Mouse (Mus musculus) G1E-ER4 (cell line): ENCODE results near the gene Txnl4b. TPM values are rescaled to one million over a fixed set of nuclear protein-coding genes. Genes with fewer than 3 reads are reported as not detected.

Experiments
- GATA1 ChIP-seq: IDR thresholded peaks from one replicate; pipeline ENCODE4 v1.8.0; 2012; ENCODE audit warnings: low read length, inconsistent platforms
- polyA plus RNA-seq: library from polyadenylated mRNA; stranded (reverse); fragments of >175 nt; gene quantifications from 2 replicates; pipeline ENCODE4 v1.2.3, GENCODE M21; 2012

Txnl4b gene
- polyA plus RNA-seq, 1 experiment: 8.8 TPM

DNA sequence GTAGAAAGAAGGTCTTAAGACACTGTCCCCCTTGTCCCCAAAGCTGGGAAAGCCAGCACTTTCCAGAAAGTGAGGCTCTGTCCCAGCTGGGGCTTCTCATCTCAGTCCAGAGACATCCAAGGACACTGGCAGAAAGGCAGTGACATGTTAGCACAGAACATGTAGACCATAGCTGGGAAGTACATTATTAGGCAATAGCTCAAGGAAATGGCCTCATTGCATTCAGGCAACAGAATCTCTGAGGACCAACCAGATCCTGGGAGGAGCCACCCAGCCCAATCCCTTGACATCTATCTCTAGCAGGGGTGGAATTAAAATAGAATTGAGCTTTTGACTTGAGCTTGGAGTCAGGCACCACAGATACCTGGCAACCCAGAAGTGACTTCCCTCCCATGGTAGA is 20.0 kb downstream of the Txnl4b start:
- no peak for TF ChIP-seq GATA1

DNA sequence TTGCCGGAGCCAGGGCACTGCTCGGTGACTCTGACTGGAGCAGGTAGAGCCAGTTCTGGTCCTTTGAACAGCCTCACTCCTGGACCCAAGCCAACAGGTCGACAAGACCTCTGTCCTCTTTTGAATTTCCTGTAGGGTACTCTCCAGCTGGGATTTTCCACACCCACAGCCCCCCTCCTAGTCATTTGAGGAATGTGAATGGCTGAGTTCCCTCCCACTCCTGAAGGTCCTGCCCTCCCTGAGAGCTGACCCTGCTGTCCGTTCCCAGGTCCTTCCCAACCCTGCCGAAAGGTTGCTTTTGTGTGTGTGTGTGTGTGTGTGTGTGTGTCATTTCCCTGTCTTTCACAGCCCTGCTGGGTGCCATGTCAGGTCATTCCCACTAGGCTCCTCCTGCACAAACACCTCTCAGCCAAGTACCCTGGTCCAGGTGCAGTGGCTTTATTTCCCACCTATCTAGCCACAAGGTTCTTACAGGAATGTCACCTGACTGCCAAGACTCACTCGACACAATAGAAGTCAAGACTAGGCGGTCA is 21.3 kb downstream of the Txnl4b start:
- no peak for TF ChIP-seq GATA1

DNA sequence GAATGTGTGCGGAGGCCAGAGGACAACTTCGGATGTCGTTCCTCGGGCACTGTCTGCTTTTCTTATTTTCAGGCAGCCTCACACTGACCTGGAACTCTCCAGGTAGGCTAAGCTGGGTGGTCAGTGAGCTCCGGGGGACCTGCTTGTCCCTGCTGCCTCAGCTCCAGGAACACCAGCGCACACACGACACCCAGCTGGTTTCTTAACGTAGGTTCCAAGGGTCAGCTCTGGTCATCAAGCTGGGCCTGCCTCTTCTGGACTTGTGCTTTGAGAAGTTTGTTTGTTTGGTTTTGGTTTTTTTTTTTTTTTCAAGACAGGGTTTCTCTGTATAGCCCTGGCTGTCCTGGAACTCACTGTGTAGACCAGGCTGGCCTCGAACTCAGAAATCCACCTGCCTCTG is 25.2 kb downstream of the Txnl4b start:
- TF ChIP-seq GATA1: no peak

DNA sequence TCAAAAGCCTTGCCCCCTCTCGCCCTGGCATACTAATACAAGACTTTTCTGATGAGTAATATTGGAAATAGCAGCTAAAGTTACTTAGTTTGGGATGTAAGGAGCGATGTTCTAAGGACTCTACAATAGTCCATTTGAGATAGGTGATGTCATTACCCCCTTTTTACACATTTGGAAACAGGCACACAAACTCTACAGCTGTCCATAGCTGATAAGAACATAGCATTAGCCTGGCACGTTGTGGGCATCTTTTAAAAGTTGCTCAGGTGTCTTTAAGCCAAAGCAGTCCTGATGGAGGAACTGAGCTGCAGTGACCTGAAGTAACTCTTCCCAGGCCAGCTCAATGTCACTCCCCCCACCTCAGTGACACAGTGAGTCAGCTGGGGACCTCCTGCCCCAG is 25.7 kb downstream of the Txnl4b start:
- TF ChIP-seq GATA1: no peak

DNA sequence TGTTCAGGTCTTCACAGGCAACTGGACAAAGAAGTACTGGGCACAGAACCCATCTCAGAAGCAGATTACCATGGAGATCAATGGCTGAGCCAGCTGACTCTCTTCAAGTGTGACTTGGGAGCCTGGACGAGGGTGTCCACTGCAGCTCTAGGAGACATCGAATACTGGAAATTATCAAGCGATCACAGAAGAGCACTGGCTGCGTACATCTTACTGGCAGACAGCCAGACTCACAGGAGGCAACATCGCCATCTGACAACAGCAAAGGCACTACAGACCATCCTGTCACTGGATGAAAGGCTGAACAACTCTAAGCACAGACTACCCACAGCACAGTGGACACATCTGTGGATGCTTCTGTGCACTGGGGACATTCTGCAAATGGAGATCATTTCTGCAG is 26.5 kb downstream of the Txnl4b start:
- no peak for TF ChIP-seq GATA1

DNA sequence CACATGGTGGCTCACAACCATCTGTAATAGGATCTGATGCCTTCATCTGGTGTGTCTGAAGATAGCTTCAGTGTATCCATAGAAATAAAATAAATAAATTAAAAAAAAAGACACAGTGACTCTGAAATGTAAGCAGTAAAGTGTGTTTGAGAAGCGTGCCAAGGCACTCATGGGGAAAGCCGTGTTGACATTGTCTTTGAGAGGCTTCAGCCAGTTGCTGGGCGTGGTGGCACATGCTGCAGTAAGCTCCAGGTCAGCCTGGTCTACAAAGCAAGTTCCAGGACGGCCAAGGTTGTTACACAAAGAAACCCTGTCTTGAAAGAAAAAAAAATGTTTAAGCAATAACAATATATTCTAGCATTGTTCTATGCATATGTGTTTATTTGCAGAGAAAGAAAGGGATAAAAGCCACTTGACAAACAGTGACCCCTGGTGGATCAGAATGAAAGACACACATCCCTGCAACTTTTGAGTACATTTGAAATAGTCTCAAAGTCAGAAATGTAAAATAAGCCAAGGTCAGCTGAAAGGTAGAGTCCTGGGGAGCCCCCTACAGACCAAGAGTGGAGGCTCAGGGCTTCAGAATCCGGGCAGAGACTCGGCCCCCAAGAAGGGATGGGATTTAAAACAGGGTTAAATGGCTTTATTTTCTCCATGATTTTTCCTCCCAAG is 27.6 kb downstream of the Txnl4b start:
- TF ChIP-seq GATA1: no peak

DNA sequence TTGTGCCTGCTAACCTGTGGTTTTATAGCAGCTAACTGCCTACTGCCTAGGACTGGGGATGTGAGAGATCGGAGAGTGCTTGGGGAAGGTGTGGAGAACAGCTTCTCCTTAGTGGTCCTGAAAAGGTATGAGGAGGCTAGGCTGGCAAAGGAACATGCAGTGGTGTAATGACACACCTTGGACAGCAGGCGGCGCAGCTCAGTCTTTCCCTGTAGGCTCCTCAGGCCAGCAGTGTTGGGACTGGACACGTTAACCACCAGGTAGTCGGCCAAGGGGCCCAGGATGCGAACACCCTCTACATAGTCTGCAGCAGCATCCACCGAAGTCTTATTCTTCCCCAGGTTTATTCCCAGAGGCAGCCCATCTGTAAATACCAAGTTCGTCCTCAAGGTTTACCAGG is 30.2 kb downstream of the Txnl4b start:
- TF ChIP-seq GATA1: no peak

DNA sequence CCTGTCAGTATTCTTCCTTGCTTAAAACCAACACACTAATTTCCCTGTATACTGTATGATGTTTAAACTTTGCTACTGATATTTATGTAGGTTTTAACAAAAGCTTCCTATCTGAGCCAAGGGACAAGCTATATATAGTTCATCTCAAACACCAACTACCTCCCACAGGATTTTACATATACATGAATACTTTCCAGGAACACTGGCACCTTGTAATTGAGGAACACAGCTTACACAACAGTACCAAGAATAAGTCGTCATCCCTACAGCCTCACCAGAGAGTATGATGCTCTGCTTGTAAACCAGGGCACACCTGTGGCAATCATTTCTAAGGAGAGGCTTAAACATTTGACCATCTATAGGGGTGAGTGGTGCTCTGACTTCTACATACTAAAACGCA is 41.0 kb downstream of the Txnl4b start:
- no peak for TF ChIP-seq GATA1

DNA sequence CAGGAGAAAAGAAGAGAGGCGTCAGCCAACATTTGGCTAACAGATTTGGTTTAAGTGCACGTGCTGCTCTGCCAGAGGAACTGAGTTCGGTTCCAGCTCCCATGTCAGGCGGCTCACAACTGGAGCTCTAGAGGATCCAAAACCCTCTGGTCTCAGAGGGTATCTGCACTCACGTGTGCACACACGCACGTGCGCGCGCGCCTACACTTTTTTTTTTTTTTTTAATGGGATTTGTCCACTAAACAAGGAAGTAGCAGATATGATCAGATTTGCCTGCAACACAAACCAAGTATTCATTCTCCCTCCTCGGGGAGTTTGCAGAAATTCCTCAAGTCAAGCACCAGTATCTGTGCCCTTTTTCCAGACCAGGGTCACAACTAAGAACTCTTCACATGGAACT is 42.0 kb downstream of the Txnl4b start:
- TF ChIP-seq GATA1: no peak

DNA sequence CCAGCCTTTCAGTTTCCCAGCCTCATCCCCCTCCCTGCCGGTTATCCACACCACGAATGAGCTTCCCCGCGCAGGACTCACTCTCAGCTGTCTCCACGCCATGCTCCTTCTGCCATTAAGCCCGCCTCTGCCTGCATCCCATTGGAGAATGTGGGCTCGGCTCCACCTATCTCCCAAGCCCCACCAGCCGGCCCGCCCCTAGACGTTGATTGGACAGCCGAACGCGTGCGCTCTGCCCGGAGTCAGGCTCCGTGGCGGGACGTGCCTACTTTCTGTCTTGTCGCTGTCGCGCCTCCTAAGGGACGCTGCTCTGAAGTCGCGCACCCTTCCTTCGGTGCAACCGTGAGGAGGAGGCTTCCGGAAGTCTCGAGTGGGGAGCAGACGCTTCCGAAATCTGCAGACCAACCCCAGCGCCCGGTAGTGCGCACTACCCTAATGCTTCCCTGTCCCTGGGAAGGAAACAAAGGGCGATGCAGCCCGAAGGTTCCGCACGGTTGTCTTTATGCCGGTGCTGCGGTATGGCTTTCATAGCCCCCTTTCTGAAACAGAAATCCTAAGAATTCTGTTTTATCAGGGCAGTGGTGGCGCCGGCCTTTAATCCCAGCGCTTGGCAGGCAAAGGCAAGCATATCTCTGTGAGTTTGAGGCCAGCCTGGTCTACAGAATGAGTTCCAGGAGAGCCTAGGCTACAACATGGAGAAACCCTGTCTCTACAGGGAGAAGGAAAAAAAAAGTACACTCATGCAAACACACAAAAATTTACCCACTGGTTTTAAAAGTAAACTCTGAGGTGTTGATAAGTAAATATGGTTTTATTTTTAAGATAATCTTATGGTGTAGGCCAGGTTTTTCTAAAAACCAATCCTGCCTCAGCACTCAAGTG is 42.8 kb downstream of the Txnl4b start, which contains the start of gene Dhodh:
Gene Dhodh, minus strand, starts transcription at position 403 of the 882 bp plus-strand sequence.
- TF ChIP-seq GATA1: no peak

DNA sequence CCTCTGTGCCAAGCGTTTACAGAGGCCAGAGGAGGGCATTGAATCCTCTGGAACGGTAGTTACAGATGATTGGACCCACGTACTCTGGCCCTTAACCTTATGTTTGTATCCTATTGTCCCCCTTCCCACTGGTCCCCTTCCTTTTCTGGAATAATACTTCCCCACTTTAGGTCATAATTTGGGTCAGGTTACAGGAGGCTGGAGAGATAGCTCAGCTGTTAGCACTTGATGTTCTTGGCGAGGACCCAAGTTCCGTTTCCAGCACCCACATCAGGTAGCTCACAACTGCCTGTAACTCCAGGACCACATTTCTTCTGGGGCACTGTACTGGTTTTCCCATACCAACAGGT is 43.4 kb downstream of the Txnl4b start:
- TF ChIP-seq GATA1: no peak

DNA sequence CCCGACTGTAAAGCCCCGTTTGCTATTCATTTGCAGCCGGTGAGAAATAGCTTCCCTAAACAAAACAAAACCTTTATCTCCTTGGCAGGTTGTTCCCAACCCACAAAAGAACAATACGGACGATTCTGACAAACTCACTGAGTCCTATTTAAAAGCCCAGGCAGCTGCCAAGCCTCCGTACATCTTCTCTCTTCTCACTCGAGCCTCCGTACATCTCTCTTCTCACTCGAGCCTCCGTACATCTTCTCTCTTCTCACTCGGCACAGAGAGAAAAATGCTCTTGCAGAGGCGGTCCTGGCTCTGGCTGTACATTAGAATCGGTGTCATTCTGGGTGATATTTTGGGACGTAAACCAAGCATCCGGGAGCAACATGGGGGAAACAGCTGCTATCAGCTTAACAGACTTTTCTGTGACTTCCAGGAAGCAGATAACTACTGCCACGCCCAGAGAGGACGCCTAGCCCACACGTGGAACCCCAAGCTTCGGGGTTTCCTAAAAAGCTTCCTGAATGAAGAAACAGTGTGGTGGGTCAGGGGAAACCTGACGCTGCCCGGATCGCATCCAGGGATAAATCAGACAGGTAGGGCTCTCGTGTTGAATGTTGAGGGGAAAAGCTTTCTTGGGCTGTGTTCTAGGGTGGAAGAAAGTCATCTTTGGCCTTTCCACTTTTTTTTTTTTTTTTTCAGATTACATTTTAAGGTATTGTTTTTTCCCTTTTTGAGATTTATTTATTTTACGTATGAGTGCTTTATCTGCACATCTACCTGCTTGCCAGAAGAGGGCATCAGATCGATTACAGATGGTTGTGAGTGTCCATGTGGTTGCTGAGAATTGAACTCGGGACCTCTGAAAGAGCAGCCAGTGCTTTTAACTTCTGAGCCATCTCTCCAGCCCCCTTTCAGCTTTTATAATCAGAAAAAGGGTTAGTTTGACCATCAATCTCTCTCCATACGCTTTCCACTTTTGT is 48.8 kb downstream of the Txnl4b start, which contains the start of gene Pkd1l3:
Gene Pkd1l3, plus strand, starts transcription at position 275 of the 968 bp plus-strand sequence.
- peak; percentile 45 for TF ChIP-seq GATA1

DNA sequence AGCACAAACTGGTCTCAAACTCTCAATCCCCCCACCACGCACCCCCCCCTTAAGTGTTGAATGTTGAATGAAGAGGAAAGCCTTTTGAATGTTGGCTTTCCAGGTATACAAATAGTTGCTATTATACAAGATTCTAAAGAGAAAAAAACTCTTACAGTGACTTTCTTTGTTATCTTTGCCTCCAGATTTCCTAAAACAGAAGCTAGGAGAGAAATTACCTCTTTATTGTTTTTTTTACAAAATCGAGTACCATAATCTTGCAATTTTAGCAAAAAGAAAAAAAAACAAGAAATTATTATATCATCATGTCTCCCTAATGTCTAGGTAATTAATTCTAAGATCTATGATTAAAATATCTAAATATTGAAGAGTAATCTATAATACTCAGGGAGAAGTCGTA is 49.9 kb downstream of the Txnl4b start:
- TF ChIP-seq GATA1: no peak

Other genes starting within 250 kb of the Txnl4b start
- not detected in 2 replicates for gene Pmfbp1, start 71.9 kb upstream of the Txnl4b start, polyA plus RNA-seq
- gene Dhx38, start within 50 bp of the Txnl4b start, polyA plus RNA-seq: 34.1 and 44.5 TPM in 2 replicates
- gene Hp, start 13.3 kb downstream of the Txnl4b start, polyA plus RNA-seq: not detected in 2 replicates
- 88.2 and 118 TPM in 2 replicates for gene Dhodh, start 42.8 kb downstream of the Txnl4b start, polyA plus RNA-seq
- gene Pkd1l3, start 48.6 kb downstream of the Txnl4b start, polyA plus RNA-seq: 1.4 and 3.7 TPM in 2 replicates
- gene Ist1, start 127.4 kb downstream of the Txnl4b start, polyA plus RNA-seq: 21.9 and 29.2 TPM in 2 replicates
- 6.6 and 8.2 TPM in 2 replicates for gene Zfp821, start 139.7 kb downstream of the Txnl4b start, polyA plus RNA-seq
- 25.4 and 38.6 TPM in 2 replicates for gene Atxn1l, start 171.8 kb downstream of the Txnl4b start, polyA plus RNA-seq
- gene Ap1g1, start 212.7 kb downstream of the Txnl4b start, polyA plus RNA-seq: 49.1 and 53.4 TPM in 2 replicates